Mouse (Mus musculus): Measurements from ENCODE around the gene Tpst1.

The Tpst1 gene

GRCm38 (mm10) chr5:130052955-130053354 is 20.2 kb upstream of the Tpst1 start:
- no peak for DNase-seq

- DNase-seq: no peak
These were observed 17.4 kb upstream of the Tpst1 start for GRCm38 (mm10) chr5:130055688-130056087.

DNA sequence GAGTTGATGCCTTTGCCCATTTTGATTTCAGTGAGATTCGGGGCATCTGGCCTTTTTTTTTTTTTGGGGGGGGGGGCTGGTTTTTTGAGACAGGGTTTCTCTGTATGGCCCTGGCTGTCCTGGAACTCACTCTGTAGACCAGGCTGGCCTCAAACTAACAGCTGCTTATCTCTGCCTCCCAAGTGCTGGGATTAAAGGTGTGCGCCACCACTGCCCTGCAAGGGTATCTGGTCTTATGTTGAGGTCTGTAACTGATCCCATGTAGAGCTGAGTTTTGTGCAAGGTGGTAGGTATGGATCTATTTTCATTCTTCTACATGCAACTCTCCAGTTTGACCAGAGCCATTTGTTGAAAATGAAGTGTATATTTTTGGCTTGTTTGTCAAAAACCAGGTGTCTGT is 16.8 kb upstream of the Tpst1 start:
- DNase-seq: no peak

DNA sequence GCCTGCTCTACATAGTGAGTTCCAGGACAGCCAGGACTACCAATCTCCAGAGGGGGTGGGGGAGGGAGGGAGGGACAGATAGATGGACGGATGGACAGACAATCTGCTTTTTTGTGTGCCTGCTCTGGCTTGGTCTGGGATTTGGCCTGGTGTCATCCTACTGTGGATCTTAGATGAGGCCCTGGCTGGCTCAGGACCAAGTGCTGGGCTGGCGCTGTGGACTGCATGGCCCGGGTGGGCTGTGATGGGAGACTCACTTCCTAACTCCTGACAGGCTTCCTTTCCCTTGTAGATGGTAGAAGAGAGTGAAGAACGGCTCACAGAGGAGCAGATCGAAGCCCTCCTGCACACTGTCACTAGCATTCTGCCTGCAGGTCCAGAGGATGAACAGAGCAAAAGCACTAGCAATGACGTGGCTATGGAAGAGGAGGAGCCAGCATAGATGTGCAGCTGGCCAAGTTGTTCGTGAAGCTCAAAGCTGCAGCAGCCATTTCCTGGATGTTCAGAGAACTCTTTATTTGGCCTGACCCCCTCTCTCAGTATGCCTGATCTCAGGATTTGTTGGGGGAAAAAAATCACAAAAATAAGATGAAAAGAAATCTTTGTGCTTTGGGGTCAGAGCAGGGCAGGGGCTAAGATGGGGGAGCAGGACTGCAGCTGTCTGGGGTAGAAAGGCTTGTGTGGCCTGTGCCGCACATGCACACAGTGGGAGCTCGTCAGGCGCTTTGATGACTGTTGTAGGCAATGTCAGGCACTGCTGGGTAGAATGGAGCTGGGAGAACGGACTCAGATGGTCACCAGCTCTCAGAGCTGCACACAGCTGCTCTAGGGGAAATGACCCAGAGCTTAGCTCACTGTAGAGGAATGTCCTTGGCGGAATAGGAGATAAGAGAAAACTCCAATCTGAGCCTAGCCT is 13.5 kb upstream of the Tpst1 start:
- no peak for DNase-seq

GRCm38 (mm10) chr5:130060329-130060665 is 12.8 kb upstream of the Tpst1 start:
- DNase-seq: no peak

GRCm38 (mm10) chr5:130062096-130062495 is 11.0 kb upstream of the Tpst1 start:
- DNase-seq: no peak

DNA sequence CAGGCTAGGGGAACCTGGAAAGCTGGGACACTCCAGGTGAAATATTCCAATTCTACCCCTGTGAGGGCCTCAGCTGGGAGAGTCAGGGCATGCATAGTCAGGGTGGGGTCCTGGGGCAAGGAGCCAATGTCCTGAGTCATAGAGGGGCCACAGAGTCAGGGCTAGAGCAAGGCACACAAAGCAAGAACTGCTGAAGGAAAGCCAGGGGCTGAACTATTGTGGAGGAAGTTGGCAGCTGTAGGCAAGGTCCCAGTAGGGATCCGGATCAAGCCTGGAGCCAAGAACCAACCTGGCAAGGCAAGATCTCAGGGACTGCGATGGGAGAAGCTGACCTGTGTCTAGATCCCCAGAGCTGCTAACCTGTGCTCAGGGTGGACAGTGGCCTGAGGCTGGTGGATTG is 9.4 kb upstream of the Tpst1 start:
- no peak for DNase-seq

DNA sequence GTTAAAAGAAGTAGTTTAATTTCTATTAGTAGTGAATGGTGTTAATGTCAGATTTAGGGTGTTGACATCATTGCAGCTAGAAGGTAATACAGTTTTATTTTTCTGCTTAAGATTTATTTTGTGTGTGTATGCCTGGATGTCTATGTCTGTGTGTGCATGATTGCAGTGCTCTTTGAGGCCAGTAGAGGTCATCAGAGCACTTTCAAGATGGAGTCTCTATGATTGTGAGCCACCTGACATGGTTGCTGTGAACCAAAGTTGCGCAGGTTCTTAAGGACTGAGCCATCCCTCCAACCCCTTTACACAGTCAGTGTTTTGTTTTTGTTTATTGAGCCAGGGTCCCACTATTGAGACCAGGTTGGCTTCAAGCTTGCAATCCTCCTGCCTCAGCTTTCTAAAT is 7.5 kb upstream of the Tpst1 start:
- no peak for DNase-seq

DNA sequence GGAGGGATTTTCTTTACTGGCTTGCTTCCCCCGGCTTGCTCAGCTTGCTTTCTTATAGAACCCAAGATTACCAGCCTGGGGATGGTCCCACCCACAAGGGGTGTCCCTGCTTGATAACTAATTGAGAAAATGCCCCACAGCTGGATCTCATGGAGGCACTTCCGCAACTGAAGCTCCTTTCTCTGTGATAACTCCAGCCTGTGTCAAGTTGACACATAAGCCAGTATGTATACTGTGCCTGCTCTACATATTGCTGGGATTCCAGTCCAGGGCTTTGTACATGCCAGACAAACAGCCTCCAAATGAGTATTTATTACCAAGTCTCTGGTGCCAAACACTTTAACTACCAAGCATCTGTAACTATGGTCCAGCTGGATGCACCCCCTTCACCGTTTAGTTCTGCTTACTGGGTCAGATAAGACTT is 5.3 kb upstream of the Tpst1 start:
- DNase-seq: no peak

GRCm38 (mm10) chr5:130074491-130074890 is 1.4 kb downstream of the Tpst1 start:
- no peak for DNase-seq

GRCm38 (mm10) chr5:130076396-130076795 is 3.3 kb downstream of the Tpst1 start:
- DNase-seq: no peak

GRCm38 (mm10) chr5:130078096-130078833 is 5.1 kb downstream of the Tpst1 start:
- DNase-seq: no peak

DNA sequence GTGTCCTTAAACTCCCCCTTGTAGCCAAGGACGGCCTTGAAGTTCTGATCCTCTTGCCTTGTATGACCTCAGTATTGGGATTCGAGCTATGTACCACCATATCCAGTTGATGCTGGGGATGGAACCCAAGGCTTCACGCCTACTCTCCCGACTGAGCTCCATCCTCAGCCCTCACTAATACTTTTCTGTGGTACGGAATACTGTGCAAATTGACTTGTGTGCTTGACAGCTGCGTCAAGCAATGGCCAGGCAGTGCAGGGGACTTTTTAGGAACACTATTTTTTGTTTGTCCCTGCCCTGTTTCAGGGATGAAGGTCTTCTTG is 5.7 kb downstream of the Tpst1 start:
- DNase-seq: no peak

DNA sequence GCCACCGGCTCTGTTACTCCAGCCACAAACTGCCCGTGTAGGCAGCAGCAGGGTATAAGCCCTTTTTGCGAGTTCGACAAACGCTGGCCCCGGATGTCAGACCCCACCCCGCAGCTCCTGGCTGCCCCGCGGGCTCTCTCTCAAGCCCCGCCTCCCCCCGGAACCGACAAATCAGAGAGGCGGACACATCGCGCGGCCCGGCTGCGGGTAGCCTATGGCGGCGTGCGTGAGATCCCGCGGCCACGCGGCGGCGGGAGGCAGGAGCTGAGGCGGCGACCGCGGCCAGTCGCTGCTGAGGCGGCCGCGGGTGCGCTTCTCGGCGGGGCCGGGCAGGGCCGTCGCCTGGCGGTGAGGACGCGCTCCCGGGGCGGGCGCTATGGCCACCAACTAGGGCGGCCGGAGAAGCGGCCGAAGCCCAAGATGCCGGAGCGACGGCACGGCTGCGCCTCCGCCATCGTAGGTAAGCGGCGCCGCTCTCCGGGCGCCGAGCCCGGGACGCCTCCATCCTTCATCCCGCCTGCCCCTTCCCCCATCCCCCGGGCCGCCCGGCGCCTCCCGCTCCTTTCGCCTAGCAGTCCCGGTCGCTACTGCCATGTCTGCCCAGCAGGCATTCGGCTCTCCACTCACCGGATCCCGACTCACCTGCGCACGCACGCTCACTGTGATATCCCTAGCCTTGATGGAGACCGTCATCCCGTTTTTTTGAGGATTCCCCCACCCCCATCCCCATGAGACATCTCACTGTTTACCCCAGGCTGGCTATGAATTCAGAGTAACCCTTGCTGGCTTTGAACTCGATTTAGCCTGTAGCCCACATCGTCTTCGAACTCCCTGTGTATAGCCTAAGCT is 6.3 kb downstream of the Tpst1 start:
- peak; percentile 98 for DNase-seq

DNA sequence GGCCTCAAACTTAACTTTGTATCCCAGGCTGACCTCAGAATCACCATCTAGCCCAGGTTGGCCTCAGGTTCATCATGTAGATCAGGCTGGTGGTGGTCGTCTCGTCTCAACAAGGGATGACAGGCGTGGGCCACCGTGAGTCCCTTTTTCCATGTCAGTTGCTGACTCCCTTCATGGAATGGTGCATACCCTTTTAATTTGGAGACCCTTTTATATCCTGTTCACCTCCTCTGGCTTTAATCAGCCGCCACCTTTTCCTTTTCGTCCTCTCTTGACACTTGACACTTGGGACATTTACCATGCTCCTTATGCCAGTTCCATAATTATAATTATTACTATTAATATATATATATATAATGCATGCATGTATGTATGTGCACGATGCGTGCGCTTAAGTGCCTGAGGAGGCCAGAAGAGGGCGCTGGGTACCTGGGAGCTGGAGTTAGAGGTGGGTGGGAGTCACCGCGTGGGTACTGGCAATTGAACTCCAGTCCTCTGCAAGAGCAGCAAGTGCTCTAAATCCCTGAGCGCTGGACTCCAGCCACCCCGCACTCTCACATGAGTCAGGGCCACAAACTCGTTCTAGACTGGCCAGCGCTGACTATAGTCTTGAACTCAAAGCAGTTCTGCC is 7.0 kb downstream of the Tpst1 start:
- peak; percentile 32 for DNase-seq

- no peak for DNase-seq
These were observed 8.2 kb downstream of the Tpst1 start for GRCm38 (mm10) chr5:130081181-130081881.

GRCm38 (mm10) chr5:130082431-130082830 is 9.3 kb downstream of the Tpst1 start:
- no peak for DNase-seq

GRCm38 (mm10) chr5:130084271-130084670 is 11.1 kb downstream of the Tpst1 start:
- no peak for DNase-seq

DNA sequence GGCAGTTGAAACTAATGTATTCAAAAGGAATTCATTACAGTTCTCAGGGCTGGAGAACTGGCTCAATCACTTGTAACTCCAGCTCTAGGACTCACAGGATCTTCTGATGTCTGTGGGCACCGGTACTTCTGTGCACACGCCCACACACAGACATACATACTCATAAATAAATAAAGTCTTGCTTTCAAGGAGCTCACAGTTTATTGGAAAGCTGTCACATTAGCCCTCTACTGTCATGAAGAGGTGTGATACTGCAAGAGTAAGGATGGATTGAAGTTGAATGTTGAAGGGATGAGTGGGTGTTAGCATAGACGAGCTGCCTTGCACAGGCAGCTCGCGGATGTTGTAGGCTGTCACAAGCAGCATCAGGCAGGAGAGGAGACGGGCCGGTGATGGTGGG is 14.9 kb downstream of the Tpst1 start:
- DNase-seq: no peak

- DNase-seq: no peak
These were observed 15.5 kb downstream of the Tpst1 start for GRCm38 (mm10) chr5:130088612-130089011.

GRCm38 (mm10) chr5:130089177-130089576 is 16.1 kb downstream of the Tpst1 start:
- no peak for DNase-seq
